Mouse (Mus musculus) gastrocnemius, postnatal 14 days (tissue): ENCODE data around the gene Tbc1d22a. TPM values are rescaled to one million over a fixed set of nuclear protein-coding genes. Genes with fewer than 3 reads are reported as not detected.

Experiments
- DNase-seq: peaks from one replicate; pipeline ENCODE4 v3.0.0; 2021; ENCODE audit warnings: mixed read lengths
- intact Hi-C: fragments of 180-260 bp; cut with DNase I; formaldehyde crosslinking; loops from one replicate; pipeline ENCODE4 v1.15.1; 2025; ENCODE audit warnings: low total_unique reads
- total RNA-seq, 2 experiments: library from RNA; stranded (reverse); gene quantifications; 2 replicates each; pipeline ENCODE4 v1.2.3; 2021

Tbc1d22a gene
- total RNA-seq, 2 experiments from 2014 or later, result 10.4 to 11.9 TPM

DNA sequence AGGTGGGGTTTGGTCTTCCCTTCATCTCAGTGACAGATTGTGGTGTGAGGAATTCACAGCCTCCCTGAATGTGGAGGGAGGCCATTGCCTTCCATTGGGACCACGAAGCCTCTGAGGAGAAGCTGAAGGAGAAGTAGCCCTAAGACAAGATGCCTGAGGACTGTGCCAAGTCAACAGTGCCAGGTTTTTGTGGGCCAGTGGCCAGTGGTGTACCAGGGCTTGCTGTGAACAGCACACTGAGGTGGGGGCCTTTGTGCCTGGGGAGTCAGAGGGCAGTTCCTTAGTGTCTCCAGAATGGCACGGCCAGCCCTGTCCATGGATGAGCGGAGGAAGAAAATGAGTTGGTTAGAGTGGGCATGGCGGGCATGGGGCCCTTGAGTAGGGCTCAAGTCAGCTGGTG, 45.9 kb downstream of the Tbc1d22a start:
- DNase-seq, result no peak
- intact Hi-C loops, result no loop called here

DNA sequence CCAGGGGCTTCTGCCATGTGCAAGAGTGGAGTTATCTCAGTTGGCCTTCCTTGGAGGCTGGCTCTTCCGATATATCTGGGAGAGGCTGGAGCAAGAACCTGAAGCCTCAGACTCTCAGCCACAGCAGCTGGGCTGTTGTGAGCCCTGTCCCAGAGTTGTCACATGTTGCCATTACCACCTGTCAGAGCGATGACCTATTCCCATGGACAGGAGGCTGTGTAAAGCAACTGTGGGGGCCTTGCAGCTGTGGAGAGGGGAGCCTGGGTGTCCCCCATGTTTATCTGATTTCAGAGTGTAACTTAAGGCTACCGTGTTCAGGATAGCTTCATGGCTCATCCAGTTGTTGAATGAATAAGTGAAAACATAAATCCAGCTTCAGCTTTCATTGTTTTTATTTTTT, 50.1 kb downstream of the Tbc1d22a start:
- intact Hi-C loops, result no loop called here
- DNase-seq, result no peak

DNA sequence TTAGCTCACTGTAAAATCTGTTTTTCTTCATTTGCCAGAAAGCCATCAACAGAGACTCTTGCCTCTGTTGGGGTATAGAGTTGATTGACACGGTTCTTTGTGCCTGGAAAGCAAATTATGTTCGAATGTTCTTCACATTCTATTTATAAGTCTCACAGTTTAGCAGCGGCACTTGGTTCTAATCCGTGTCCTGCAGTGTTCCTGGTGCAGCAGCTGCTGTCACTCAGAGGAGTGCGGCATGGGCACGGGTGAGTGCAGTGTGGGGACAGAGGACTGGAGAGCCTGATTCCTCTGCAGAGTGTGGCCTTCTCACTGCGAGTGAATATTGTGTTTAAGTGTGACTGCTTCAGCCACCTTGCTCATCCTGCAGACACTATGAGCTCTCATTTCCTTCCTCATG, 50.5 kb downstream of the Tbc1d22a start:
- no peak for DNase-seq
- intact Hi-C loops, result no loop called here

DNA sequence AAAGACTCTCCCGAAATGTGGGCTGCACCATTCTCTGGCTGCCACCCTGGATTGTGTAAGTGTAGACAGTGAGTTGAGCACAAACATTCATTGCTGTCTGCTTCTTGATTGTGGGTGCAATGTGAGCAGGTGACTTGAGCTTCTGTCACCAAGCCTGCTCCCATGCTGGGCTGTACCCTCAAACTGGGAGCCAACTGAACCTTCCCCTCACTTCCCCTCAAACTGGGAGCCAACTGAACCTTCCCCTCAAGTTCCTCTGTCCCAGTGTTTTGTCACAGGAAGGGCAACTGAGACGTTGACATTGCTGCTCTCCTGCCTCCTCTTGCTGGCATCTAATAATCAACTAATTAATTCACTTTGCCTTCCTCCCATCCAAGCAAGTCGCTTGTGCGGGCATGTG, 52.7 kb downstream of the Tbc1d22a start:
- intact Hi-C loops, result no loop called here
- DNase-seq, result no peak

DNA sequence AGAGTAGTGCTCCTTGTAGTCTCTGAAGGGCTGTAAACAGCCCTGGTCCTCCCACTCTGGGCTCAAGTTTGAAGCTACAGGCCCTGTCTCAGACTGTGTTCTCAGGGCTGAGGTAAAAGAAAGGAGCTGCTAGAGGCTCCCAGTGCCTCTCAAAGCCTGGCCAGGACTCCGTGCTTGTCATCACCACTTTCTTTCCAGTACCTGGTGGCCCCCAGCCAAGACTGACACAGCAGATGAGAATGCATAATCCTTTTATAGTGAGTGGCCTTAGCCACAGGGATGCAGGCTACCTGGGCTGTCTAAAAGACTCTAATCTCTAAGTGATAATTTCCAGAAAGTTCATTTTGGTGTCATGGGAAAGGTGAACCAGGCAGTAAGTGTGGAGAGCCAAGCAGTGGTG, 54.3 kb downstream of the Tbc1d22a start:
- no peak for DNase-seq
- intact Hi-C loops, result no loop called here

DNA sequence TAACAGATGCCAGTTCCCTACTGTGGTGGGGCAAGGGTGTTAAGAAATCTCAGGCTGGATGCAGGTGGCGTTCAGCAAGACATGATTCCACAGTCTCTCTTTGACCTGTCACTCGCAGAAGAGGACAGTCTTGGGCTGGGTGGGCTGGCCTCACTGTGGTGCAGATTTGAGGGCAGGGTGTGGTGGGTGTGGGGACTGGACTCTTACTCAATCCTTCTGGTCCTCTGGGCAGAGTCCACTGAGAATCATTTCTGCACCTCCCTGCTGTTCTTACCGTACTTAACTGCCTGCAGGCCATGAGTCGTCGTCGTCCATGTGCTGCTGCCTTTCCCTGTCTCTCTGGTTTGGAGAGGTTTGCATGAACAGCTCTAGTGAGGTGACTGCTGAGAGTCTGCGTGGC, 61.5 kb downstream of the Tbc1d22a start:
- no peak for DNase-seq
- intact Hi-C loops, result no loop called here

DNA sequence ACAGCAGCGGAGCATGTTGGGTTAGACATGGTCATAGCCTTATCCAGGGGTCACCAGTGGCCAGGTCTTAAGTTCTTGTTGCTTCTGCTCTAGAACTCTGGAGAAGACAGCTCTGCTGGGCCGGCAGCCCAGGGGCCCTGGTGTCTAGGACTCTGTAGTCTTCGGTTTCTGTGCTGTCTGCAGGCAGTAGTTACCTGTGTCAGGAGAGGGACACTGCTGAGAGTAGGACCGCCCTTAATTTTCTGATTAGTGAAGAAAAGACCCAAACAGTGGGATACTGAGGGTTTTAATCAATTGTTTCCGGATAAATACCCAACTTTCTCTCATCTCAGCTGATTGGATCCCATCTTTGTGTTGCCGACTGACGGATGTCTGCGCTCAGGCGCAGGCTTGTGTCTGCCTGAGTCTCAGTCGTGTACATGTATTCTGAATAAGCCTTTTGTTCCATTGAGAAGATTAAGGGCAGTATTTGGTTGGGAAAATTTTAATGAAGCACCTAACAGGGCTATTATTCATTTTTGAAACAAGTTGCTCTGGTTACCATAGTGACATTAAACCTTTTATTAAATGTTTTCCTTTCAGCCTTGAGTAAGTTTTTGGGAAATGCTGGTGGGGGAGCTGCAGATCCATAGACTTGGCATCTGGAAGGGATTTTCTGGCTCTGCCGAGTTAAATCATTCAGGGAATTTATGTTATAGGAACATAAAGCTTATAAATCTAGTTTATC, 62.4 kb downstream of the Tbc1d22a start:
- DNase-seq, result no peak
- intact Hi-C loops, result no loop called here

DNA sequence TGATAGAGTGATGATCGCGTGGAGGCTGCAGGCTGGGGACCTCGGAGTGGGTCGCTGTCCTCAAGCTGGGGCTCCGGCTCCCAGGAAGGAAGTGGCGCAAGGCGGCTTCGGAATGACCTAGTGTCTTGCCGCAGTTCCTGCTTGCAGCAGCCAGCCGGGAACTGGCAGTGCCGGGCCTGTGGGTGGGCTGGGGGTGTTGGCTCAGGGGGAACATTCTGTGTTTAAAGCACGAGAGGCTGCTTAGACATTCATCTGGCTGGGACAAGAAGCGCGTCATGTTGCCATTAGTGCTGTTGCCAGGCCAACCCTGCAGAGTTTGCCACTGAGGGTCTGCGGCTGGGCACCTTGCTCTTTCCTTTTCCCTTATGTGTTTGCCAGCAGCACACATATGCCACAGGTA, 63.2 kb downstream of the Tbc1d22a start:
- no peak for DNase-seq
- intact Hi-C loops, result no loop called here

DNA sequence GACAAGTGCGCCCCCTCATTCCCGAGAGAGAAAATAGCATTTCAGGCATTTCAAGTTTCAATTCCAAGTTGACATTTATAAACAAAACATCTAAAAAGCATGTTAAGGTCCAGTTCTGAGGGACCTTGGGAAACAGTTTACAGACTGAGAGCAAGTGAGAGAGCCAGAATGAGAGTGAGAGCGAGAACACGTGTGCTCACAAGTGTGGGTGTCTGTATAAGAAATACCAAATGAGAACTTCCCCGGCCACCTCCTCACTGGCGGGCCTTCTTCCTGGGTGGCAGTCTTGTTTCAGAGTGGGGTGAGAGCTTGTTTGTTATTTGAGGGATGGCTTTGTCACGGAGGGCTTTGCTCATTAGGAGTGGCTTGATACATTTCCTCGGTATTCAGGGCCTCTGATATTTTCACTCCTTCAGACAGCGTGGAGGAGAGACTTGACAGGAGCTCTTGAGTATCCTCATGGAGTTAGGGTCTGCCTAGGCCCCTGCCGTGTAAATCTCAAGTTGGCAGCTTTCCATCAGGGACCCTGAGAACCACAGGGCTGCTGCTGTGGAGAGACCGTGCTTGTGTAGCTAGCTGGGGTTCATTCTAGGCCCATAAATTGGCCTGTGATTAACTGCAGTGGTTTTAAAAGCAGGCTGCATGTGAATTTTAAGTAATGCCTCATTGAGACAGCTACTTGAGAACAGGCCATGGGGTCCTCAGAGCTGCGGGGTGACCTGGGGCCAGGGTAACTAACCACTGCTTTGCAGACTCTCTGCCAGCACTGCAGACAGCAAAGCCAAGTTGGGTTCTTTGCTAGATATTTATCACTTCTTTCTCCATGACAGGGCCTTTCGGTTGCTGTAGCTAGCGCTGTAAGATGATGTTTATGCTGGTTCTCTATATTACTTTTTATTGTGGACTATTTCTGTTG, 65.1 kb downstream of the Tbc1d22a start:
- intact Hi-C loops, result no loop called here
- no peak for DNase-seq

DNA sequence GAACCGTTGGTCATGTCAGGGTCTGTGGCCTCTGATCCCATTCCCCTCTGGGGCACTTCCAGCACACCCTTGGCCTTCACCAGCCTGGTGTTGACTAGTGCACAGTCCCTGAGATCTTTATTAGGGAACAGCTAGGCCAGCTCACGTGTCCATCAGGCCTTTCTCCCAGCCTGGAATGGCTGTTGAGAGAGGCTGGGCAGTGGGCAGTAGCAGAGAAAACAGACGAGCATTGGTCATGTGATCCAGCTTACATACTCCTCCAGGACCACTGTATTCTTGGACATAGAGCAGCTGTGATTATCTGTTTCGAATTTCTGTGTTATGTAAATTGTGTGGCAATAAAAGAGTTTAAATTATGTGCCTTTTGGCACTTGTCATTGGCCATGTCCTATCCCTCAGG, 65.9 kb downstream of the Tbc1d22a start:
- DNase-seq, result no peak
- intact Hi-C loops, result no loop called here

DNA sequence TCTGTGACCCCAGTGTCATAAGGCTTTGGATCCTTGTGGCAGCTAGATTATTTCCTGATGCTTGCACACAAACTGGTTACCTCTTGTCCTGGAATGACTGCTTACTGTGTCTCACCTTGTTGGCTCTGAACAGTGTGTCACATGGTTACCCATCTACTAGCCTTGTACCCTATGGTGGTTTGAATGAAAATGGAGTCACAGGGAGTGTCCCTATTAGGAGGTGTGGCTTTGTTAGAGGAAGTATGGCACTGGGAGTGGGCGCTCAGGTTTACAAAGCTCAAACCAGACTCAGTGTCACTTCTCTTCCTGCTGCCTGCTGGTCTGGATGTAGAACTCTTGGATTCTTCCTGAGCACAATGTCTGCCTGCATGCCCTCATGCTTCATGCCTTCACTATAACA, 69.0 kb downstream of the Tbc1d22a start:
- intact Hi-C loops, result no loop called here
- DNase-seq, result no peak

DNA sequence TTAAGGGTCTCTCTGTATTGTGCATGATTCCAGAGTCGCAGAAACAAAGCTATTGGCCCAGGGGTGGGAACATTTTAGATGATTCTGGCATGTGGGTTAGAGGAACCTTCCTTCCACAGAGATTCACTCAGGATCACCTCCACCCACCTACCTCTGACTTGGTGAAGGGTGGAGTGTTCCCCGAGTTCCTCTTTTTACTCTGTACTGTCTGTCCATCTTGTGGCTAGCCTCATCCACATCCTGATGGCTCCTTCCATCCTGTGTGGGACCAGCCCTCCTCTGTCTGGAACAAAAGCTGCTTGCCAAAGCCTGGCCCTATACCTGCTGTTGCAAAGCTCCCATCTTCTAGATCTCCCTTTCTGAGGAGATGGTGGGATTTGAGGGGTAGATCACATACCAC, 71.0 kb downstream of the Tbc1d22a start:
- intact Hi-C loops, result no loop called here
- no peak for DNase-seq

DNA sequence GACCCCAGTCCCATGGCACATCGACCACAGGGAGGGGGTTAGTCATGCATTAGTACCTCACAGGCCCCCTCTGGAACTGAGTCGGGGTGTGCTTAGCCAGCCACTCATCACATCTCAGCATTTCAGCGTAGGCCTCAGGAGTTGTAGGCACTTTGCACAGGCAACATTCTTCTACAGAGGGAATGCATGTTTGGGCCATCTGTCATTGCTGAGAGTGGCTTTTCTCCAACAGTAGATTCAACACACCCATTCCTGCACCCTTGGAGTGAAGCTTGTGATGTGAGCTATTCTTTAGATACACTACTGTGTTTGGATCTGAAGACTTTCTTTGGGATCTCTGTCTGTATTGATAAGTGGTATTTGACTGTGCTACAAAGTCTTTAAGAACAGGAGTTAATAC, 75.8 kb downstream of the Tbc1d22a start:
- DNase-seq, result no peak
- intact Hi-C loops, result no loop called here

DNA sequence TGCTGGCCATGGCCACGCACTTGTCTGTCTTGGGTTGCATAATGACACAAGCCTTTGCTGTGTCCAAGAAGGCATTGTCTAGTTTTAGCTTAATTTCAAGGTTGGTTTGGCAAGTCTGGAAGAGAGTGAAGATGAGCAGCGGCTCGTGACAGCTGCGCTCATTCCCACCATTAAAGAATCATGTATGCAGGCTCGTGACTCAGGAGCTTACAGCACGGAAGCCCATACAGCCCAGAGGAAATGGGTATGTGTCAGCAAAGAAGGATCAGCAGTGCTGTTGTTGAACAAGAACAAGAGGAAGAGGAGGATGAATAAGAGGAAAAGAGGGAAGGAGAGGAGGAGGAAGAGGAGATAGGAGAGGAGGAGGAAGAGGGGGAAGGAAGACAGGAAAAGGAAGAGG, 78.0 kb downstream of the Tbc1d22a start:
- intact Hi-C loops, result no loop called here
- no peak for DNase-seq

DNA sequence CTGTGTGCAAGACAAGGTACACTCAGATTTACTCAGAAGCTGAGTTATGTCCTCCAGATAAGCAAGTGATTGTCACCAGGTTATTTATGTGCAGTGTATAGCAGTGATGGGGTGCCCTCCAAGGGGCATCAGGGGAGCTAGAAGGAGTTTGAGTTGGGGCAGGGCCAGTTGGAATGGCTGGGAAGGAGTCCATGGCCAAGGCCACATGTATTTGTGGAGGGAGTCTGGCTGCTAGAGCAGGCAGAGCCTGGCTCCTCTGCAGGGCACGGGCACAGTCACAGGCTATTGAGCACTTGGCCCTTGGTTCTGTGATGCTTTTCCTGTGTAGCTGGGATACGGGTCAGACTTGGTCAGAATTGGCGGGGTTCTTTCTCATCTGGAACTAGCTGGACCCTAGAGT, 80.2 kb downstream of the Tbc1d22a start:
- intact Hi-C loops, result no loop called here
- no peak for DNase-seq

DNA sequence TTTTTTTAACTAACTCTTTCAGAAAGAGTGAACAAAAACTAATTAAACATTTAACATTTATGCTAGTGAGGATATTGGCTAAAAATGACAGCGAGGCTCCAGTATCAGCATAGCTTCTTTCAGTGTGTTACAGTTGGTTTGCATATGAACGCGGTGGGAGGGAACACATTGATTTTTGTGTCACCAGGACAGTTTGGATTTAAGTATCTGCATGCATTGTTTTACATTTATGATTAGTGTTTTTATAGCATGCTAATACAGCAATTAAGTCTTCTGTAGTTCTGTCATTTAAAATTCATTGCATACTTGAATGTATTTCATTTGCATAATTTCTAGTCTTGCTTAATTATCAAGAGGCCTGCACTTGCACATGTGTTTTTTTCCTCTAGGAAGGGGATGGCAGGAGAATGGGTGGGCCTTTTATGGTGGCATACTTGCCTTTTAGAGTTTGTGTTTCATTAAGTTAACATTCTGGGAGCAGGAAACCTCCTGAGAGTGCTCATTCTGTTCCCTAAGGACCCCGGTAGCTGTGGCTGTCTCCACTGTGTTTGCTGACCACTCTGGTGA, 81.5 kb downstream of the Tbc1d22a start:
- no peak for DNase-seq
- intact Hi-C loops, result no loop called here

DNA sequence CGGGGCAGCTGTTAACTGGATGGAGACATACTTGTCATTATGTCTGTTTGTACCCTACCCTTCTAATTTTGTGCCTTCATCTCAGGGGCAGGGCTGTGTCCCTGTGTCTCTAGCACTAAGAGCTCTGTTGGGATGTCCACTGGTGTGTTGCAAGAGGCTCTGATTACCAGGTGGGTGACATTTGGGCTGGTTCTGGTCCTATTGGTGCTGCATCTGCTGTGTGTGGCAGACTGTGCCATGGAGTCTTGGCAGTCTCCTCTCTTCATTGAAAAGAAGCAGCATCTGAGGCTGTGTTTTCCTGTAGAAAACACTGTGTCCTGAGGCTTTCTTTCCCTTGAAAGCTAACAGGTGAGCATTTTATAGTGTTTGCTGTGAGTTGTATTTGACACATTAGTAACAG, 83.0 kb downstream of the Tbc1d22a start:
- intact Hi-C loops, result no loop called here
- no peak for DNase-seq

DNA sequence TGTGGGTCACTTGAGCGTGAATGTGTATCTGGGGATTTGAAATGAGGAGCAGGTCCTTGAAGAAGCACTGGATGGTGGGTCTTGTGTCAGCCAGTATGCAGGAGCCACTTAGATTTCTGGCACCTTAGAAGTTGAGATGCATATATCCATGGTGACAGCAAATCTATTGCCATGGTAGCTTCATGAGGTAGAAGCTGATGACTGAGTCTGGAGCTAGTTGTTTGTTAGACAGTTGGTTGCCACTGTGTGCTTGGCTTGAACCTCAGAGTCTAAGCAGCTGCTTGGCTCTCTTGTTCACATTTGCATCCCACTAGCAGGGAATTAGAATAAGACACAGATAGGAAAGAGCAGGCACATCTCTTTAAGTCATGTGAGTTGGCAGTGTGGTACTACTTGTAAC, 89.6 kb downstream of the Tbc1d22a start:
- intact Hi-C loops, result no loop called here

DNA sequence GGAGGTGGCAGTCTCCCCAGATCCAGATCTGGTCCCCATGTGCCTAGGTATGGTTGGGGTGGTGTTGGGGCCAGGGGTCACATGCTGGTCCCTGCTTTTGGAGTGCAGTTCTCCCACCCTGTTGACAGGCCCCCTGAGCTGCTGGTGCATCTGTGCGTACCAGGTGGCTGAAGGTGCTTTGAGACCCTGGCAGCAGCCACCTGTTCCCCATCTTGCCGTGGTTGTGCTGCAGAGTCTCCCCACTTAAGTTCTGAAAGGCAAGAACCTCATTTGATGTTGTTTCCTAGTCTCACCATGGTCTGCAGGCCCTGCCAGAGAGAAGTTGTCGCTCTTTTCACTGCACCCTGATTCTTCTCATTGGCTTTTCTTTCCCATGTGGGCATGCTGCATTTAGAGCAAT, 90.6 kb downstream of the Tbc1d22a start:
- DNase-seq, result no peak
- intact Hi-C loops, result no loop called here

More for the DNA sequence above, 89.6 kb downstream of the Tbc1d22a start:
- DNase-seq, result no peak

DNA sequence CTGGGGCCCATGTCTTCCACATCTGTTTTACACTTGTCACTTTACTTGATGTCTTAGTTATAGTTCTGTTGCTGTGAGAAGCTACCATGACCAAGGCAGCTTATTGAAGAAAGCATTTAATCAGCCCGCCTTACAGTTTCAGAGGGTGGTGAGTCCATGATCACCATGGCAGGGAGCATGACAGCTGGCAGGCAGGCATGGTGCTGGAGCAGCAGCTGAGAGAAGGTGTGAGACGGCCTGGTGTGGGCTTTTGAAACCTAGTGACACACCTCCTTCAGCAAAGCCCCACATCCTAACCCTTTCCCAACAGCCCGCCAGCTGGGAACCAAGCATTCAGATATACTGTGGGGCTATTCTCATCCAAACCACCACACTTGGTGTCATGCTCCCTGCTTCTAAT, 91.0 kb downstream of the Tbc1d22a start:
- DNase-seq, result no peak

More for the DNA sequence above, 91.0 kb downstream of the Tbc1d22a start:
- intact Hi-C loops, result no loop called here
